Mouse (Mus musculus): ENCODE results near the gene Tssk1.

DNA sequence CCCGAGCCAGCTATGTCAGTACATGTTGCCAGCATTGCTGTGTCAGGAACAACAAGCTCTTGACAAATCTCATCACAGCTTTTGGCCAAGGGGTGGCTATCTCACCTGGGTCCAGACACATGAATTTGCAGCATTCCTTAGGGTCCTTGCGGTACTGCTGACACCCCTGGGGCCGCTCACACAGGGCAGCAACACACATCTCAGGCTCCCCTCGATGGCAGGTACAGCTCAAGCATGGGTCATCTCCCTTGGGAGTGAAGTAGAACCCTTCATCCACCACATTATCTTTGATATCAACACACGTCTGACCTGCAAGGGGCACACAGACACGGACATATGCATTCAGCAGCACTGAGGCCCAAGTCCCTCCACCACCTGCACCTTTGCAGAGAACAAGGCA lies 44.5 kb upstream of the Tssk1 start:
- TF ChIP-seq POLR2A (IDR thresholded peaks at IDR 0.05; ENCODE audit: borderline replicate concordance, insufficient read depth, low read length) = no peak
- TF ChIP-seq CTCF (IDR thresholded peaks at IDR 0.05; ENCODE audit: borderline replicate concordance, insufficient read depth, low read depth, low read length) = 0 out of 2 replicates have a peak, but pooled peaks have one; percentile 9

Measured in cerebellum, adult 2 months (tissue).